Mouse (Mus musculus) kidney, postnatal 0 days (tissue): Measurements from ENCODE around the gene Fndc3b. TPM values are rescaled to one million over a fixed set of nuclear protein-coding genes. Genes with fewer than 3 reads are reported as not detected.

Experiments used
- ATAC-seq: fragments of 200-750 bp; cut with Nextera tagmentation; replicated peaks from 2 replicates; pipeline ENCODE4 v1.8.0; 2017; ENCODE audit warnings: low read depth, moderate number of reproducible peaks, moderate TSS enrichment, moderate library complexity; ENCODE audit not compliant: low FRiP score
- DNase-seq: peaks from one replicate; pipeline ENCODE4 v3.0.0-alpha.2; 2016; ENCODE audit warnings: low spot score
- H3K27ac ChIP-seq: fragments of 300-500 bp; sonication (generic); 2 replicates; pipeline ENCODE4 v1.5.1; 2014; ENCODE audit warnings: mild to moderate bottlenecking
- H3K27me3 ChIP-seq: fragments of 300-500 bp; sonication (generic); 2 replicates; pipeline ENCODE4 v1.6.1; 2014; ENCODE audit warnings: low read length, mixed read lengths; ENCODE audit not compliant: insufficient read depth
- H3K36me3 ChIP-seq: fragments of 300-500 bp; sonication (generic); 2 replicates; pipeline ENCODE4 v1.6.1; 2014; ENCODE audit warnings: low read length, mixed read lengths; ENCODE audit not compliant: insufficient read depth
- H3K4me1 ChIP-seq: fragments of 300-500 bp; sonication (generic); replicated peaks from 2 replicates; pipeline ENCODE4 v1.6.1; 2014; ENCODE audit warnings: antibody characterized with exemption, low read length, mixed read lengths; ENCODE audit not compliant: insufficient read depth
- H3K4me2 ChIP-seq: fragments of 300-500 bp; sonication (generic); 2 replicates; pipeline ENCODE4 v1.6.1; 2014; ENCODE audit warnings: mild to moderate bottlenecking, low read length, moderate library complexity, mixed read lengths
- H3K4me3 ChIP-seq: fragments of 300-500 bp; sonication (generic); replicated peaks from 2 replicates; pipeline ENCODE4 v1.5.1; 2014; ENCODE audit warnings: low read depth, low read length
- H3K9ac ChIP-seq: fragments of 300-500 bp; sonication (generic); 2 replicates; pipeline ENCODE4 v1.6.1; 2014; ENCODE audit warnings: low read depth, low read length
- H3K9me3 ChIP-seq: fragments of 300-500 bp; sonication (generic); replicated peaks from 2 replicates; pipeline ENCODE4 v1.6.1; 2016; ENCODE audit warnings: low read length, inconsistent platforms, mixed read lengths
- CTCF ChIP-seq: IDR thresholded peaks from 2 replicates; pipeline ENCODE4 v1.5.1; 2016; ENCODE audit warnings: antibody characterized with exemption, low read depth, mild to moderate bottlenecking, moderate library complexity
- WGBS: fragments of 180-500 bp; shearing (Covaris S2); extraction: QIAGEN DNeasy Blood & Tissue Kit; methylation state at CpG from one replicate; pipeline ENCODE4 v1.1.7; 2014; 5-methylcytosine and 5-hydroxymethylcytosine counted together
- polyA plus RNA-seq: library from polyadenylated mRNA; unstranded; fragments of >200 nt; fragmentation: Nextera tagmentation; extraction: Ambion mirVana; gene quantifications from 2 replicates; pipeline ENCODE4 v1.2.1, GENCODE M21; 2015

The Fndc3b gene
- polyA plus RNA-seq, 1 experiment from 2014 or later: 23.1 TPM

GRCm38 (mm10) chr3:27458416-27458815, 252.7 kb downstream of the Fndc3b start:
- 94% methylated on average over 9 of the region's 9 CpGs for WGBS
- Histone ChIP-seq H3K9ac (no peak overlapping the region), H3K36me3 (peaks cover 72% of the 10 kb centered on the region), H3K9me3 (no peaks in the 10 kb centered on the region), H3K4me1 (no peaks in the 10 kb centered on the region), H3K4me3 (no peak overlapping the region), H3K27ac (no peak overlapping the region), H3K4me2 (no peak overlapping the region), H3K27me3 (no peaks in the 10 kb centered on the region)
- DNase-seq (no peak), ATAC-seq (no peak)
- no peak for TF ChIP-seq CTCF

DNA sequence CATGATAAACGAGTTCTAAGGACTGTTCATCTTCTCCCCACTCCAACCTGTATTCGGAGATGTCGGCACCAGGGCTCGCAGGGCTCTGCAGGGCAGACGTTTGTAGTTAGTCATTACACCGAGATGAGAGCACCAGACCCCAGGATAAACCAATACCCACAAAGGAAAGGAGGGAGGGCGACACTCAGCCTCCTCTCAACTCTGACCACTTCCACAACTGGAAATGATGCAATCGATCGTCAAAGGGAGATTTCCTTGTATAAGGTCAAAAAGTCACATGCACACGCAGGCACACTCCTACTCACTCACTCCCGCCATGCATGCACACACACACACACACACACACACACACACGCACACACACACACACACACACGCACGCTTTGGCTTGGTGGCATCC, 254.6 kb downstream of the Fndc3b start:
- Histone ChIP-seq H3K4me2 (no peak overlapping the region), H3K9ac (no peak overlapping the region), H3K4me3 (no peak overlapping the region), H3K27ac (no peak overlapping the region), H3K36me3 (peaks cover 66% of the 10 kb centered on the region), H3K9me3 (no peaks in the 10 kb centered on the region), H3K4me1 (no peaks in the 10 kb centered on the region), H3K27me3 (no peaks in the 10 kb centered on the region)
- WGBS: 78% methylated on average over 14 of the region's 14 CpGs
- DNase-seq: no peak
- ATAC-seq: no peak
- no peak for TF ChIP-seq CTCF

DNA sequence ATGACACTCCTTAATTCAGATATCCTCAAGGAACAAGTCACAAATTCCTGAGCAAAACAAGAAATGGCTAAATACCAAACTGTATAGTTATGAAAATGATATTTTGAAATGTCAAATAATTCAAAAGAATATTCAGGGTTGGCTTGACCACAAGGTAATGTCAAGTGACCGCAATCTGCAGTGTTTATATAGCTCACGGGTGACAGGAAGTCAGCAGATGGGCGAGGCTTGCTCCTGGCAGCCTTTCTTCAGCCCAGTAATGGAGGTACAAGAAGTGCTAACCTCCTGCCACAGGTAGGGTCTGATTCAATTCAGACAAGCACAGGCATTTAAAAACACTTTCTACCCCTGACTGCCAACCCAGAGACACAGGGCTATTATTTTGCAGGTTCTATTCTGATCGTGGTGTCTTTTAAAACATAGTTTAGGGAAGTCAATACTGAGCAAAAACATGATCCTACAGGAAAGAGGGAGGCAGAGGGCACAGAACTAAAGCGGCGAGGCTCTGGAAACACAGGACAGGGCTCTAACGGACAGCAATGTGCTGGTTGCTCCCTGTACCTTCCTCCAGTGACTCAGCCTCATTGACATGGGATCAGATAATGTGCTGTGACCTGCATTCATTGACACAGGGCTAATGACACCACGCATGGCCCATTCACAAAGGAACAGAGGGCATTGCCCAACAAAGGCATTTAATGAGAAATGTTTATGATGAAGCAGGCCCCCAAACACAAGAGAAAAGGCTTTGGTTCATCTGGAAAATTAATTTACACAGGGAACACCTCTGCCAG, 256.5 kb downstream of the Fndc3b start:
- H3K4me1 ChIP-seq: no peaks in the 10 kb centered on the region
- no peak overlapping the region for H3K4me2 ChIP-seq
- H3K9ac ChIP-seq: no peak overlapping the region
- H3K36me3 ChIP-seq: peaks cover 71% of the 10 kb centered on the region
- no peak for TF ChIP-seq CTCF
- H3K27me3 ChIP-seq: no peaks in the 10 kb centered on the region
- no peak overlapping the region for H3K27ac ChIP-seq
- WGBS: 84% methylated on average over 8 of the region's 8 CpGs
- ATAC-seq: no peak
- DNase-seq: no peak
- H3K4me3 ChIP-seq: no peak overlapping the region
- no peaks in the 10 kb centered on the region for H3K9me3 ChIP-seq

- peak; percentile 39 for TF ChIP-seq CTCF
- H3K36me3 ChIP-seq: peaks cover 69% of the 10 kb centered on the region
- H3K4me3 ChIP-seq: no peak overlapping the region
- no peaks in the 10 kb centered on the region for H3K27me3 ChIP-seq
- H3K4me1 ChIP-seq: no peaks in the 10 kb centered on the region
- H3K9me3 ChIP-seq: no peaks in the 10 kb centered on the region
- H3K27ac ChIP-seq: no peak overlapping the region
- H3K9ac ChIP-seq: no peak overlapping the region
- DNase-seq: no peak
- no peak for ATAC-seq
- WGBS: 81% methylated on average over 13 of the region's 13 CpGs
- H3K4me2 ChIP-seq: no peak overlapping the region
Observed at GRCm38 (mm10) chr3:27453453-27454098, 257.5 kb downstream of the Fndc3b start.

DNA sequence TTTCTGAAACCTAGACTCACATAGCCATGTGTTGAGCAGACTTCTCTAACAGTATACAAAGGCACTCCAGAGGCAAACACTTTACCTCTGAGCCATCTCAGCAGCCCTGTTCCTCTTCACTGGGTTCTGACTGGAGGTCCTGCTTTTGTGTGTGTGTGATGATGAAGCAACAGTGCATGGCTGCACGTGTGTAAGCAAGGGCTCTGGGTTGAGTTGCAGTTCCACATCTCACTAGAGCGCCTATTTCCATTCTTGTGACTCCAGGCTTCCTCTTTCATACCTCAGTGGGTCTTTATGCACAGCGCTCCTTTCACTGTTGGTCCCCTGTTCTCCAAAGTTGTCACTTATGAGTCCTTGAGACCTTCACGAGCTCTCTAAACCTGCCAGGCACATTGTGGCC, 261.7 kb downstream of the Fndc3b start:
- no peak for TF ChIP-seq CTCF
- ATAC-seq: no peak
- no peak for DNase-seq
- Histone ChIP-seq H3K4me1 (no peaks in the 10 kb centered on the region), H3K27ac (no peak overlapping the region), H3K4me2 (no peak overlapping the region), H3K27me3 (no peaks in the 10 kb centered on the region), H3K9ac (no peak overlapping the region), H3K36me3 (peaks cover 55% of the 10 kb centered on the region), H3K4me3 (no peak overlapping the region), H3K9me3 (no peaks in the 10 kb centered on the region)
- 84% methylated on average over 4 of the region's 4 CpGs for WGBS

- H3K27ac ChIP-seq: no peak overlapping the region
- DNase-seq: no peak
- no peak overlapping the region for H3K4me2 ChIP-seq
- ATAC-seq: 0 out of 2 replicates have a peak, but pooled peaks have one; percentile 38
- whole genome bisulfite sequencing: 90% methylated on average over 9 of the region's 9 CpGs
- no peak overlapping the region for H3K4me3 ChIP-seq
- H3K4me1 ChIP-seq: no peaks in the 10 kb centered on the region
- H3K36me3 ChIP-seq: peaks cover 58% of the 10 kb centered on the region
- no peak overlapping the region for H3K9ac ChIP-seq
- H3K27me3 ChIP-seq: no peaks in the 10 kb centered on the region
- H3K9me3 ChIP-seq: no peaks in the 10 kb centered on the region
- TF ChIP-seq CTCF: peak; percentile 60
Observed at GRCm38 (mm10) chr3:27448367-27448766, 262.7 kb downstream of the Fndc3b start.
